Mouse (Mus musculus) cortical plate, adult 2 months (tissue): ENCODE measurements around the gene Hoxb7.

Experiments
- CTCF ChIP-seq: fragments of 200-500 bp; IDR thresholded peaks from 2 replicates; pipeline ENCODE4 v1.5.1; 2011; ENCODE audit warnings: mild to moderate bottlenecking, control low read depth, low read length; ENCODE audit not compliant: insufficient read depth; ENCODE audit errors: extremely low read depth
- POLR2A ChIP-seq: fragments of 200-500 bp; IDR thresholded peaks from 2 replicates; pipeline ENCODE4 v1.6.1; 2011; ENCODE audit warnings: mild to moderate bottlenecking, low read length, control low read depth; ENCODE audit not compliant: insufficient read depth; ENCODE audit errors: extremely low read depth

DNA sequence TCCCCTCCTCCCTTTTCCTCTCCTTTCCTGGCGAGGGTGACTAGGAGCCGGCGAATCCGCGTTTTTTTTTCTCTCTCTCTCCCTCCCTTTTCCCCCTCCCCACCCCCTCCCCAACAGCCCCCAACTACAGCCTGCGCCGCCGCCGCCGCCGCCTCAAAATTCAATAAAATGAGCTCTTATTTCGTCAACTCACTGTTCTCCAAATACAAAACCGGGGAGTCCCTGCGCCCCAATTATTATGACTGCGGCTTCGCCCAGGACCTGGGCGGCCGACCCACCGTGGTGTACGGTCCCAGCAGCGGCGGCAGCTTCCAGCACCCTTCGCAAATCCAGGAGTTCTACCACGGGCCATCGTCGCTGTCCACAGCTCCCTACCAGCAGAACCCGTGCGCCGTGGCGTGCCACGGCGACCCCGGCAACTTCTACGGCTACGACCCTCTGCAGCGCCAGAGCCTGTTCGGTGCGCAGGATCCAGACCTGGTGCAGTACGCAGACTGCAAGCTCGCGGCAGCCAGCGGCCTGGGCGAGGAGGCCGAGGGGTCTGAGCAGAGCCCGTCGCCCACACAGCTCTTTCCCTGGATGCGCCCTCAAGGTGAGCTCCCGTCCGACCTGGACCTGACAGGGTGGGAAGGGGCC is 3.5 kb upstream of the Hoxb7 start:
- TF ChIP-seq CTCF: no peak
- no peak for TF ChIP-seq POLR2A
